Mouse (Mus musculus) E14TG2a.4 (cell line): Measurements from ENCODE around the gene Bcr.

Experiments used
- H3K27me3 ChIP-seq: 2 replicates; pipeline ENCODE4 v1.6.1; 2014; ENCODE audit warnings: low read length, control low read depth; ENCODE audit not compliant: insufficient read depth
- H3K36me3 ChIP-seq: 2 replicates; pipeline ENCODE4 v1.6.1; 2014; ENCODE audit warnings: low read length, control low read depth; ENCODE audit not compliant: insufficient read depth
- H3K4me1 ChIP-seq: replicated peaks from 2 replicates; pipeline ENCODE4 v1.6.1; 2014; ENCODE audit warnings: low read depth, low read length, control low read depth
- H3K4me3 ChIP-seq: replicated peaks from 2 replicates; pipeline ENCODE4 v1.5.1; 2014; ENCODE audit warnings: mild to moderate bottlenecking, low read length
- H3K9me3 ChIP-seq: 2 replicates; pipeline ENCODE4 v1.6.1; 2014; ENCODE audit warnings: low read length, control low read depth
- CTCF ChIP-seq: conservative IDR thresholded peaks from 2 replicates; pipeline ENCODE4 v1.5.1; 2014; ENCODE audit warnings: low read length
- NANOG ChIP-seq: IDR thresholded peaks from 2 replicates; pipeline ENCODE4 v1.6.1; 2014; ENCODE audit warnings: borderline replicate concordance, low read length, mixed read lengths
- POU5F1 ChIP-seq: IDR thresholded peaks from 2 replicates; pipeline ENCODE4 v1.6.1; 2014; ENCODE audit warnings: low read length, borderline replicate concordance

Gene Bcr

GRCm38 (mm10) chr10:75224154-75224553 is 163.8 kb downstream of the Bcr start:
- H3K36me3 ChIP-seq = peaks cover 8% of the 10 kb centered on the region; the same call in 1 of the 2 replicates
- TF ChIP-seq NANOG (no peak), POU5F1 (no peak), CTCF (no peak)
- H3K4me1 ChIP-seq = peaks cover 16% of the 10 kb centered on the region
- H3K4me3 ChIP-seq = no peak overlapping the region
- peaks cover 8% of the 10 kb centered on the region; the same call in 1 of the 2 replicates for H3K9me3 ChIP-seq
- H3K27me3 ChIP-seq = no peaks in the 10 kb centered on the region

DNA sequence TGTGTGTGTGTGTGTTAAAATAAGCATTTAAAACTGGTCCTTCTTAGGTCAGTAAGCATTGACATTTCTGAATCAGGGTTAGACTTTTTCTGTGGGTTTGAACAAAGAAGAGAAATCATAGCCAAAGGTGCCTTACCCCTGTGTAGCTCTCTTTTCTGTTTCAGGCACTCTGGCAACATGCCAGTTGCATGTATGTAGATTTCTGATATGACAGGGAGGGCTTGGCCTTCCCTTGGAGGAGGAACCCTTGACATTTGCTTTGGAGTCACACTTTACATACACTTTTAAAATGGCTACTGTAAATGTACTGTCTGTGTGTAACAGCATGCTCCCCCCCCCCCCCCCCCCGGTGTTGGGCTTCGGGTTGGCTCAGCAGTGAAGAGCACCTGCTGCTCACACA is 164.2 kb downstream of the Bcr start:
- TF ChIP-seq POU5F1 (no peak), CTCF (no peak), NANOG (no peak)
- peaks cover 8% of the 10 kb centered on the region; the same call in 1 of the 2 replicates for H3K36me3 ChIP-seq
- no peak overlapping the region for H3K4me3 ChIP-seq
- H3K9me3 ChIP-seq = peaks cover 8% of the 10 kb centered on the region; the same call in 1 of the 2 replicates
- H3K27me3 ChIP-seq = no peaks in the 10 kb centered on the region
- H3K4me1 ChIP-seq = peaks cover 21% of the 10 kb centered on the region

GRCm38 (mm10) chr10:75227381-75227780 is 167.0 kb downstream of the Bcr start:
- no peak overlapping the region for H3K4me3 ChIP-seq

GRCm38 (mm10) chr10:75230572-75230971 is 170.2 kb downstream of the Bcr start:
- Histone ChIP-seq H3K36me3 (peaks cover 41% of the 10 kb centered on the region), H3K27me3 (no peaks in the 10 kb centered on the region), H3K4me3 (no peak overlapping the region), H3K4me1 (peaks cover 24% of the 10 kb centered on the region), H3K9me3 (no peaks in the 10 kb centered on the region)
- TF ChIP-seq POU5F1 = no peak
- TF ChIP-seq CTCF = no peak
- TF ChIP-seq NANOG = no peak

More at GRCm38 (mm10) chr10:75227381-75227780, 167.0 kb downstream of the Bcr start:
- no peaks in the 10 kb centered on the region for H3K27me3 ChIP-seq
- no peak for TF ChIP-seq POU5F1
- no peak for TF ChIP-seq NANOG
- no peak for TF ChIP-seq CTCF
- peaks cover 28% of the 10 kb centered on the region for H3K4me1 ChIP-seq
- no peaks in the 10 kb centered on the region for H3K9me3 ChIP-seq
- peaks cover 26% of the 10 kb centered on the region for H3K36me3 ChIP-seq

DNA sequence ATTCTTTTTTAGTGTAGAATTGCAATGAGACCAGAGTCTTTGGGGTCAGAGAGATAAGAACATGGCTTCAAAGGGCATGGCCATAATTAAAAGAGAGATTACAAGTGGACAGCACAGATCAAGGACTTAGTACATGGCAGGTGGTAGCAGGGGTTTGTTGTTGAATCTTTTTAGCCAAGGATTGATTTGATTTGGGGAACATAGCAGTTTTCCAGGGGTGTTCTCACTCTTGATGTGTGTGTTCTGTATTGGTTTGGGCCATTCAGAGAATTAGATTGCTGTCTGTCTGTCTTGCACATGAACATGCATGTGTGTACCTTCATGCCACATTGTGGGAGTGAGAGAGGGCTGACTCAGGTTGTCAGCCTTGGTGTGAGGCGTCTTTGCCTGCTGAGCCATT is 171.5 kb downstream of the Bcr start:
- Histone ChIP-seq H3K36me3 (peaks cover 47% of the 10 kb centered on the region), H3K9me3 (no peaks in the 10 kb centered on the region), H3K4me3 (no peak overlapping the region), H3K27me3 (no peaks in the 10 kb centered on the region), H3K4me1 (peaks cover 19% of the 10 kb centered on the region)
- TF ChIP-seq NANOG (no peak), CTCF (no peak), POU5F1 (no peak)

DNA sequence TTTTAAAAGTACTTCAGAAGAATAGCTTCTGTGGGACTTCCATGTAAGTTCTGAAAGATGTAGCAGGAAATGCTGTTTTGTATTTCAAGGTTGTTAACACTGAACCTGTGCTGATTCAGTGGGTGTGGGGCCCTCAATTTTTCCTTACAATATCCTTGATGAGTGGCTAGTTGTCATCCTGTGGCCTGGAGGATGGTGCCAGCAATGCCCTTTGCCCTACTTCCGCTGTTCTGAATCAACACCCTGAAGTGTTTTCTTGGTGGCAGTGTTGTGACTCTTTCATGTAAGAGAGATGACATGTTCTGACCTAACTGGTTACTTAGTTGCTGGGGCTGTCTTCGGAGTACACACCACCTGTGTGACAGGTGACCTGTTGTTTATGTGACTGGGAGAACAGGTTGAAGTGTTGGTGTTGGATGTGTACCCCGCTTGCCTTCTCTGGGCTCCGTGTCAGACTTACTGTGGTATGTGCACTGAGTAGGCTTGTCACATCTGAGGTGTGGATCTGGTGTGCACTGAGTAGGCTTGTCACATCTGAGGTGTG is 172.3 kb downstream of the Bcr start:
- TF ChIP-seq CTCF (no peak), NANOG (no peak), POU5F1 (no peak)
- H3K27me3 ChIP-seq = no peaks in the 10 kb centered on the region
- H3K4me3 ChIP-seq = no peak overlapping the region
- peaks cover 13% of the 10 kb centered on the region for H3K4me1 ChIP-seq
- H3K9me3 ChIP-seq = no peaks in the 10 kb centered on the region
- peaks cover 47% of the 10 kb centered on the region for H3K36me3 ChIP-seq

DNA sequence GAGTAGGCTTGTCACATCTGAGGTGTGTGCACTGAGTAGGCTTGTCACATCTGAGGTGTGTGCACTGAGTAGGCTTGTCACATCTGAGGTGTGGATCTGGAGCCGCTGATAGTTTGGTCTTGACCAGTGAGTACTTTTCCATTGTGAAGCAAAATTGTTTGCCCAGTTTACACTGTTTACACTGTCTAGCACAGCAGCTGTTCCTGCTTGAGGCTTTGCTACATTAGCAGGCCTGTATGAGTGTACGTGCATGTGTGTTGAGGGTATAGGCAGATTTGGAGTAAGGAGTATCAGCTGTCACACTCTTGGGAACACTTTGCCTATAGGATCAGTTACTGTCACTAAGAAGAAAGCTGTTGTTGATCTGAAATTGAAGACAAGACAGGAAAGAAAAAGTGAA is 173.1 kb downstream of the Bcr start:
- Histone ChIP-seq H3K9me3 (no peaks in the 10 kb centered on the region), H3K4me1 (peaks cover 13% of the 10 kb centered on the region), H3K27me3 (no peaks in the 10 kb centered on the region), H3K36me3 (peaks cover 47% of the 10 kb centered on the region), H3K4me3 (no peak overlapping the region)
- TF ChIP-seq POU5F1 (no peak), NANOG (no peak), CTCF (no peak)
